Mouse (Mus musculus) urinary bladder, postnatal 36 days (tissue): ENCODE measurements around the gene Slc12a5.

Experiments used
- DNase-seq, 2 experiments: peaks; one replicate each; pipeline ENCODE4 v3.0.0; 2022; ENCODE audit warnings: low spot score in 2 of 2, mixed read lengths in 1 of 2

Slc12a5 gene

DNA sequence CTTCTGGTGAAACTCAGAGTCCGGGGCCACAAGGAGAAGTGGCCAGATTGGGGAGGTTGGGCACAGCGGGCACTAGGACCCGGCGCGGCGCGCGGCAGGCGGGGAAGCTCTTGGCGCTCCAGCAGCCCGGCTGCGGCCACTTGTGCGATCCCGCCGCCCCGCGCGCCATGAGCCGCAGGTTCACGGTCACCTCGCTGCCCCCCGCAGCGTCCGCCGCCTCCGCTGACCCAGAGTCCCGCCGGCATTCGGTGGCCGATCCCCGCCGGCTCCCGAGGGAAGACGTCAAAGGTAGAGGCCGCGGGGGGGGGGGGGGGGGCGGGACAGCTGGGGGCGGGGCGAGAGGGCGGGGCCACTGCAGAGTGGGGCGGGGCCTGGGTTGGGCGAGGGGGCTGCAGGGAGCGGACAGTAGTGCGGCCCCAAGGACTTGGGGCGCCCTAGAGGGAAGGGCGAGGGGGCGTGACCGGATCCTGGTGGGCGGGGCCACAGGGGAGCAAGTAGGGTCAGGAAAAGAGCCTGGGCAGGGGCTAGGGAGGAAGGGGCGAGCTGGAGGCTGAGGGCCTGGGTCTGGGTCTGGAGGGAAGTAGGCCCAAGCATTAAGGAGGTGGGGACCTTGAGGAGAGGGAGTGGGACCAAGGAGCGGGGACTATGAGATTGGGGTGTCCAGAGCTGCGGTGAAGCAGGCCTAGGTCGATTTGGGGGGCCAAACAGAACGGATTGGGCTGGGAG, at the start of gene Slc12a5:
Slc12a5 (plus strand) TSS at position 87 of the 726 bp plus-strand sequence.
- DNase-seq: peak; percentile 27 to 47

- DNase-seq: peak; percentile 90
These were observed 49.2 kb upstream of the Slc12a5 start, which contains the start of gene Zfp335 for GRCm38 (mm10) chr2:164911086-164912048. Zfp335 (minus strand) TSS chr2:164911757.

DNA sequence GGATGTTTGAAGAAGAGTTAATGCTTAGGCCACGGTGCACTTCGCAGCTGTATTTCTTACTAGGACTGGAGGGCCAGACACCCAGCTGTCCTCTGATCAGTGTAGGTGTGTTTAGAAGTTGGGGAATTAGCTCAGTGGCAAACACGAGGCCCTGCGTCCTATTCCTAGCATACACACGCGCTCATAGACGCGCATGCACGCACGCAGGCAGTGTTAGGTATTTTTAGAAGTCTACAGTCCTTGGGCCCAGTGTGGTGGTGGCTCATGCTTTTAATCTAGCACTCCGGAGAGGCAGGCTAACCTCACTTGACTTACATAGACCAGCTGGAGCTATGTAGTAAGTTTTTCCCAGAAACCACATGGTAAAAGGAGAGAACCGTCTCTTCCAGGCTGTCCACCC, 48.5 kb upstream of the Slc12a5 start:
- no peak for DNase-seq

DNA sequence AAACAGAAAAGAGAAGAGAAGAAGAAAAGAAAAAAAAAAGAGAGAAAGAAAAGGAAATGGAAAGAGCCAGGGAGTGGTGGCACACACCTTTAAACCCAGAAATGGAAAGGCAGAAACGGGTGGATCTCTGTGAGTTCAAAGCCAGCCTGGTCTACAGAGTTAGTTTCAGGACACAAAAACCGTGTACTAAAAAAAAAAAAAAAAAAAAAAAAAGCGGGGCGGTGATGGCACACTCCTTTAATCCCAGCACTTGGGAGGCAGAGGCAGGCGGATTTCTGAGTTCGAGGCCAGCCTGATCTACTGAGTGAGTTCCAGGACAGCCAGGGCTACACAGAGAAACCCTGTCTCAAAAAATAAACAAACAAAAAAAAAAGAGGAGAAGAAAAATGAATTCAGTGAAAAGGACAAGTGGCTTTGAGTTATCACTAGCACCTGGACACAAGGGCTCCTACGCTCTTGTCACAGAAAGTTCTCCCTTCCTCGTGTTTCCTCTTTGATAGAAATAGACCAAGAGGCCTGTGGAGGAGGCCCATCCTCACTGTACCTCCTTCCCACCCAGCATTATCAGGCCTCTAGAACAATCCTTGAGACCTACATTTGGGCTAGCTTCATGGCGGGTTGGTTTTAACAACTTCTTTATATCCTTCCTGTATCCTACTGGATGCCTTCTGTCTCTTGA, 47.7 kb upstream of the Slc12a5 start:
- DNase-seq: no peak

DNA sequence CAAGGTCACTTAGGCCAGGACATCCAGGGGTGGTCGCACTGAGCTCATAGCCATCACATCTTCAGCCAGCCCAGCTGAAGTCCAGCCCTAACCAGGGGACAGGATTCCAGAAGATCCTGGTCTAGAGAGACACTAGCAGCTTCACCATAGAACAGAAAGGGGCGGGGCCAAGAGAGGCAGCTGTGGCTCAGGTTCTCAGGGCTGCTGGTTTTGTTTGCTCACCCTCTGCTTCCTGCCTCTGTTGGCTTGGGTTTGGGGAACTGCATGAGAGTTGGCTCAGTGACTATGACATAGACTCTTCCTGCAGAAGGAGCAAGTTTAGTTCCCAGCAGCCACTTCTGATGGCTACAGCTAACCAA, 47.2 kb upstream of the Slc12a5 start:
- peak in 1 of 2 experiments; percentile 46 for DNase-seq

DNA sequence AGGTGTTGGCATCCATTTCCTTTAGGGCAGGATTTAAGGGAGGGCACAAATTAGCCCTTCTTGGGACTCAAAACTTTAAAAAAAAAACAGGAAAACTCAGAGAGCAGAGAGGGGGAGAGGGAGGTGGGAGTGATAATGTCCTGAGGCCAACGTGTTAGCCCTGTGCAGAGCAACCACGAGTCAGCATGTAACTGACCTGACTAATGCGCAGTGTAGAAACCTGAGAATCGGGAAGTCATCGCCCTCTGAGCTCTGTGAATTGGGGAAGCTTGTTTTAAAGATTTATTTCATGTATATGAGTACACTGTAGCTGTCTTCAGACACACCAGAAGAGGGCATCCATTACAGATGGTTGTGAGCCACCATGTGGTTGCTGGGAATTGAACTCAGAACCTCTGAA, 43.8 kb upstream of the Slc12a5 start:
- no peak for DNase-seq

DNA sequence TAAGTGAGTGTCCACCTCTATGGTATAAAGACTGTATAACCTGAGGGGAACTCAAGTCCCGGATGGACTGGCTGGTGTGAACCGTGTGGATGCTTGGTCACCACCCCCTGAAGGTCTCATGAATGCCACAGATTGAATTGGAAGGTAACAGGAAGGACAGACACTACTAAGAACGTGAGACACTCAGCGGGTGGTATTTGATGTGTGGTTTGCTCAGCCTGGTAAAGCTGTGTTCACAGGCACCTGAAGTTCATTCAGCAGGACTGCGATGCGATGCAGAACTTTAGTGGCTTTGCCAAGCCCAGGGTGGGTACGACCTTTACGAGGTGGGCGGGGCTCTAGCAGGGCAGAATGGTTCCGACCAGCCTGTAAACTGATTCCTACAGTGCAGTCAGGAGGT, 43.2 kb upstream of the Slc12a5 start:
- DNase-seq: no peak

GRCm38 (mm10) chr2:164918325-164918724, 42.3 kb upstream of the Slc12a5 start:
- no peak for DNase-seq

- DNase-seq: no peak
These were observed 38.6 kb upstream of the Slc12a5 start for GRCm38 (mm10) chr2:164921984-164922383.

DNA sequence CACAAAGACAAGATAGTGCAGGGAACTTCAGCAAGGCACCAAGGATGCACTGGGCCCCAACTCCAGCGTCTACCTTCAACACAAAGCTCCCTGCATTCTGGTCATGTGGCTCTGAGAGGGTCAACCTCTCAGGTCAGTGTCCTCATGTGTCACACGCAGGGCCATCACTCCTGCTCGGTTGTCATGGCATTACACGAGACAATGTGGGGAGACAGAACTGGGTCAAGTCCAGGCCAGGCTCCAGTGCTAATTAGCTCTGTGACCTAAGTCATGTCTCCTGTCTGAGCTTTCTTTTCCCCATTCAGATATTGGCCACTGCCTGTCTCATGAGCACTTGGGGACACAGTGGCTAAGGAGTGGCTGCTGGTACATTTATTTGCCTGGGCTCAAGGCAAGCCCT, 37.3 kb upstream of the Slc12a5 start:
- DNase-seq: no peak

DNA sequence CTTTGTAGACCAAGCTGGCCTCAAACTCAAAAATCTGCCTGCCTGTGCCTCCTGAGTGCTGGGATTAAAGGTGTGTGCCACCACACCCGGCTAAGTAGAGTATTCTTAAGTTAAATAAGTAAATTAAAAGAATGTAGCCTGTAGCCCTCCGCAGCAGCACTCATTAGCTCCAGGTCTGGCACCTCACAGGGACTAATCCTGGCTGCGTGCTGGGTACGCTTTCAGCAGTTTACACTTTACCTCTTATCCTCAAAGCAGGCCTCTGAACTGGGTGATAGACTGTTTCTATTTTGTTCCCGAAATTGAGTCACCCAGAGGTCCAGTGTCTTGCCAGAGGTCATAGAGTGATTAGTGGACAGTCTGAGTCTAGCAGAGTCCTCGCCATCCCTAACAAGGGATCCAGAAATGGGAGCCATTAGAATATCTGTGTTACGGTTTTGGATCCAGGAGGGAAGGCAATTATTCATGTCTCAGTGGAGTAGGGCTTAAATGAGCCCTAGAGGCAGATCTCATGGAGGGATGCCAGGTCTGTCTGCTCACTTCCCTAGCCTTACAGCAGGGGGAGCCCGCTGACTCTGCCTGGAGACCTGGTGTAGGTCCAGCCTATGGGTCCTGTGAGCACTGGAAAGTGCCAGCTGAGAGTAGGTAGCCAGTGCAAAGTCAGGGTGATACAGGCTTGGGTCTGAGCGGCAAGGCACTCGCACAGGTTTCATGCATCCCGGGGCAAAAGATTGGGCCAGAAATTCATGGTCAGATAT, 36.3 kb upstream of the Slc12a5 start:
- DNase-seq: peak; percentile 85 to 88

DNA sequence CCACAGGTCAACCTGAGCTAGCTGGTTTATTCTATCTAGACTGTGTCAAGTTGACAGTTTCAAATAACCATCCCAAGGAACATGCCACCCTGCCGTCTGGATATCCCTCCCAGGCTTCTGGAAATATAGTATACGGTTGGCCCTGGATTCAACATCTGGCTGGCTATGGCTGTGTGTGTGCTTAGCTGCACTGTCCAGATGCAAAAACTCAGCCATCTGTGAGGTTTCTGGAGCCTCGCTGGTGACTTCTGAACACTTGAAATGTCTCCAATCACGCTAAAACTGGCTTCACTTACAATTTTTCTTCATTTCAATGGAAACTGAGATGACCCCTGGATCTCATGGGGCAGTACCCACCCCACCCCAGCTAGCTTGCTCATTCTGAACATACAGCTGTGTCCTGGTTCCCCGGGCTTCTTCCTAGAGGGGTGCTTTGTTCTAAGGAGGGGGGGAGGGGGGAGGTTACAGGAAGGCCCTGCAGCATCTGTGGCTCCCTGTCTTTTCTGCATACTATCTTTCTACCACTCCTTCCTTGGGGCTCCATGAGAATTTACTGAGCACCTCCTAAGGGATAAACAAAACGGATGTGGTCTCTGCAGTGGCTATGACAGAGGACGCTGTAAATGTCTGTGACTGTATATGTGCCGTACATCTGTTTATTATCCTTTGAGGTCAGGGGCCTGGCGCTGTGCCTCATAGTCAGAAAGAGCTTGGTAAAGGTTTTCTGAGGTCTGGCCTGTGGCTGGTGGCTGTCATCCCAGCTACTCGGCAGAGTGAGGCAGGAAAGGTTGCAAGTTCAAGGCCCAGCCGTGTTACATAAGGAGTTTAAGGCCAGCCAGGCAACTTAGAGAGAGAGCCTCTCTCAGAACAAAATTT, 29.7 kb upstream of the Slc12a5 start:
- no peak for DNase-seq

DNA sequence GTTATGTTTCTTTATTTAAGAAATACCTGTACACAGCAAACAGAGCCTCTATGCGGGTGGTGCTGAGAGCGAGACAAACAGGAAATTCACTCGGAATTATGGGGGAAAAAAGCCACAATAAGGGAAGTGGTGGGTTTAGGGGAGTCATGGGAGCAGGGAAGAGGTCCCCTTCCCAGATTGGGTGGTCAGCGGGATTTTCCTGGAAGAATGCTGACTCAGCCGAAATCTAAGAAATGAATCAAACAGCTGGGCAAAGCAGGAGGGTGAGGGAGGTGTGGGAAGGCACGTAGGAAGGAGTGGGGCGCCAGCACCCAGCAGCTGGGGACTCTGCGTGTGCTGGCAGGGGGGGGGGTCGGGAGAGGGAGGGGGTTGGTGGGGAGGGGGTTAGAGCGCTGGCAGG, 27.1 kb upstream of the Slc12a5 start:
- DNase-seq: no peak

DNA sequence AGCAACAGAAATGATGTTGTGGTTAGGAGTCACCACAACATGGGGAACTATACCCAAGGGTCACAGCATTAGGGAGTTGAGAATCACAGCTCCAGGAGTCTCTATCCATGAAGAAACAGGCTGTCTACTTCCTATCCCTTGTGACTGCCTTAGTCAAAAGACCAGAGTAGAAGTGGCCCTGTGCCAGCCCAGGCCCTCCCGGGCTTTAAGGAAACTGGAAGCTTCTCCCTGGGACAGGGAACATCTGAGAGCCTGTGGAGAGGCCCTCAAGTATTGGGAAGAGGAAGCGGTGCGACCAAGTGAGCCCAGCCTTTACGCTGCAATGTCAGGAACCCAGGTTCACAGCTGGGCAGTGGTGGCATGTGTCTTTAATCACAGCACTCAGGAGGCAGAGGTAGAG, 24.6 kb upstream of the Slc12a5 start:
- DNase-seq: no peak

DNA sequence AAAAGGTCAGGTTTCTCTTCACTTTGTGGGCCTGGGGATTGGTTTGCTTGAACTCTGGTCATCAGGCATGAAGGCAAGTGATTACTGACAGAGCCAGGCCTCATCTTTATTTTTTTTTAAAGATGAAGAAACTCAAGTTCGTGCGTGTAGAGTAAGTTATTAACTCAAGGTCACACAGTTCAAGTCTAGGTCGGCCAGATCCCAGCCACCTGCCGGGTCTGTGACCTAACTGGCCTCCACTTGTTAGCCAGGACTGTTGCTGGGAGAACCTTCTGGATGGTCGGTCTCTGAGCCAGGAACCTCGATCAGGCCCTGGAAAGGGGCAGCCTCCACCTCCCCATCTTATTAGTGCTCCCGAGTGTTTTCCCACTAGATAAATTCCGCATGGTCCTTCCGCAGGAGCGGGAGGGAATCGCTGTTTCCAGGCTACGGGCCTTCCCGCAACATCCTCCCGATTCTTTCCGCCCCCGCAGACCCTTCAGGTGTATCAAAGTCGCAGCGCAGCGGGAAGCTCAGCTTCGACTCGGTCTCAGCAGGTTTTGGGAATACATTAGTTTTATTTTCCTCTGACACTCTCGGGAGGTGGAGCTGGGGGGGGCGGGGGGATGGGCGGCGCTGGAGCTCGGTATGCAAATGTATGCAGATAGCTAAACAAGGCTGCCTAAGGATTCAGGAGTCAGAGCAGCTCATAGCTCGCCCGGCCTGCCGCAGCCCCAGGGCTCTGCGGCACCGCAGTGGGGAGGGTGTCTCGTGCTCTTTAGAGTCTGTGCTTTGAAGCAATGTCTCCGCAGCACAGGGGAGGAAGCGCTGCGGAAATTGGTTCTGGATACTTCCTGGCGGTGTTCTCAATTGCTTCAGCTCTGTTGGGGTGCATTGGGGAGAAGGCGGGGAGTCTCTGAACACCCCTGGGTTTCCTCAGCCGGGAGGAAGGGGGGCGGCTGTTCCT, 22.2 kb upstream of the Slc12a5 start:
- no peak for DNase-seq

- DNase-seq: no peak
These were observed 21.5 kb upstream of the Slc12a5 start for GRCm38 (mm10) chr2:164939106-164939505.

DNA sequence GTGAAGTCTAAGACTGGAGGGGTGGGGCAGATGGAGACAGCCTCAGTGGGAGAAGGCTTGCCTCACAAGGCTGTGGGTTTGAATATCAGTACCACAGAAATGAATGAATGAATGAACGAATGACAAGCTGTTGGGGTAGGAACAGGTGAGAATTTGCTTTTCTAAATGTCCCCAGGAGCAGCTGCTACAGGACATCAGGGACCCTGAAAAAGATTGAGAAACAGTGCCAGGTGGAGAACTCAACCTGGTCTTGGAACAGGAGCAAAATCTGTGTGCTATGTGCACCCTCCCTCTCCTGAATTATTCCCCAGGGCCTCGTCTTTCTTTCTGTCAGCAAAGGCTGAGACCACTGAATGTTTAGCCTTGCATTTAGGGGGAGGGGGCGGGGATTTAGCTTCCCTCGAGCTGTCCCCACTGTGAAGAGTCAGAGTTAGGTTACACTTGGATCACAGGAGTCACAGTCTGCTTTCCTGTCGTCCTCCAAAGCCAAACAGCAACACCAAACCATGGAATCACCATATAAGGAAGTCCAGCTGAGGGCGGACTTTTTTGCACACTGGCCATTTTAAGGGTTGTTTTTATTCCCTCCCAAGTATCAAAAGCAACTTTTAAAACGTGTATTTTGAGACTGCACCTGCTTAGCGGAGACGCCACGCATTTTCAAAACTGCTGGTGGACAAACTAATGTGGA, 20.3 kb upstream of the Slc12a5 start, which contains the start of gene Mmp9:
Mmp9 (plus strand) TSS at position 641 of the 691 bp plus-strand sequence.
- DNase-seq: no peak

DNA sequence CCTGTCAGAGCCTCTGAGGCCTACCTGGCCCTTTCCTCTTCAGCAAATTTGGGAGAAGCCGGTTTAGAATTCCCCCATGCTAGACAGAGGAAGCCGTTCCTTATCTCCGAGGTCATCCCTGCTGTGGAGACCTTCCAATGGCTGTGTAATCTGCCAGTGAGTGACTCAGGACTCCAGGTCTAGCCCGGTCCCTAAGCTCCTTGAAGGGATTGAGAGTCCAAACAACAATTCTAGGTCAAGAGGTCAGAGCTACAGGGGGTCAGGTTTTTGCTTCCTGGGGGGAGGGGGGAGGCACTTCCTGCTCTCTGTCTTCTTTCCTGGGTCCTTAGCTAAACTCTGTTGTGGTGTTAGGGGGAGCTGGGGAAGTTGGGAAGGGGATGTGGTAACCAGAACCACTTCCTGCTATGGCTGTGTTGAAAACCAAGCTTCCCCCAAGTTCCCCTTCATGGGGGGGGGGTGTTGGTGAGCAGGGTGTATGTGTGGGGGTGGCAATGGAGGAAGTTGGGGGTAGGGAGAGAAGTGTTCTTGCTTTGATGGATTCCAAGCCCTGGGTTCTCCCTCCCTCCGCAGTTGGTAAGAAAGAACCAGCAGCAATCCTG, 17.8 kb upstream of the Slc12a5 start:
- no peak for DNase-seq
